Mouse (Mus musculus): ENCODE measurements around the gene Cyp4f18.
"Not testable (repeated sequence)": the region's sequence is repeated elsewhere in the genome, so short reads cannot be mapped to it uniquely, and the experiment has no call there.

The Cyp4f18 gene

GRCm38 (mm10) chr8:72009473-72009872 lies at the start of gene Cyp4f18:
Gene Cyp4f18, minus strand, starts transcription at chr8:72009626.
- no peak for DNase-seq (ENCODE audit: low read depth, low spot score)

- DNase-seq (ENCODE audit: low read depth, low spot score) = not testable (repeated sequence)
These were observed 48.2 kb upstream of the Cyp4f18 start for GRCm38 (mm10) chr8:72057643-72058042.

GRCm38 (mm10) chr8:72054633-72055032 lies 45.2 kb upstream of the Cyp4f18 start:
- DNase-seq (ENCODE audit: low read depth, low spot score) = not testable (repeated sequence)

GRCm38 (mm10) chr8:72042493-72042892 lies 33.1 kb upstream of the Cyp4f18 start:
- no peak for DNase-seq (ENCODE audit: low read depth, low spot score)

GRCm38 (mm10) chr8:72040918-72041317 lies 31.5 kb upstream of the Cyp4f18 start, which contains the start of gene Olfr372:
Gene Olfr372, plus strand, starts transcription at chr8:72041218.
- DNase-seq (ENCODE audit: low read depth, low spot score) = not testable (repeated sequence)

GRCm38 (mm10) chr8:72032926-72033325 lies 23.5 kb upstream of the Cyp4f18 start:
- DNase-seq (ENCODE audit: low read depth, low spot score) = not testable (repeated sequence)

GRCm38 (mm10) chr8:72024886-72025285 lies 15.5 kb upstream of the Cyp4f18 start:
- DNase-seq (ENCODE audit: low read depth, low spot score) = not testable (repeated sequence)

GRCm38 (mm10) chr8:72019816-72020215 lies 10.4 kb upstream of the Cyp4f18 start:
- no peak for DNase-seq (ENCODE audit: low read depth, low spot score)

GRCm38 (mm10) chr8:72019022-72019421 lies 9.6 kb upstream of the Cyp4f18 start:
- DNase-seq (ENCODE audit: low read depth, low spot score) = not testable (repeated sequence)

GRCm38 (mm10) chr8:72018141-72018540 lies 8.7 kb upstream of the Cyp4f18 start:
- DNase-seq (ENCODE audit: low read depth, low spot score) = no peak

GRCm38 (mm10) chr8:72017339-72017738 lies 7.9 kb upstream of the Cyp4f18 start:
- not testable (repeated sequence) for DNase-seq (ENCODE audit: low read depth, low spot score)

- DNase-seq (ENCODE audit: low read depth, low spot score) = not testable (repeated sequence)
These were observed 4.2 kb upstream of the Cyp4f18 start for GRCm38 (mm10) chr8:72013506-72014228.

GRCm38 (mm10) chr8:72008134-72008641 lies 1.2 kb downstream of the Cyp4f18 start:
- DNase-seq (ENCODE audit: low read depth, low spot score) = no peak

- no peak for DNase-seq (ENCODE audit: low read depth, low spot score)
These were observed 2.7 kb downstream of the Cyp4f18 start for GRCm38 (mm10) chr8:72006763-72007162.

GRCm38 (mm10) chr8:72005912-72006311 lies 3.5 kb downstream of the Cyp4f18 start:
- no peak for DNase-seq (ENCODE audit: low read depth, low spot score)

- no peak for DNase-seq (ENCODE audit: low read depth, low spot score)
These were observed 6.5 kb downstream of the Cyp4f18 start for GRCm38 (mm10) chr8:72002942-72003341.

- DNase-seq (ENCODE audit: low read depth, low spot score) = no peak
These were observed 9.2 kb downstream of the Cyp4f18 start for GRCm38 (mm10) chr8:72000223-72000622.

GRCm38 (mm10) chr8:71999434-71999833 lies 10.0 kb downstream of the Cyp4f18 start:
- no peak for DNase-seq (ENCODE audit: low read depth, low spot score)

GRCm38 (mm10) chr8:71988867-71989599 lies 20.4 kb downstream of the Cyp4f18 start:
- no peak for DNase-seq (ENCODE audit: low read depth, low spot score)

GRCm38 (mm10) chr8:71988110-71988866 lies 21.1 kb downstream of the Cyp4f18 start:
- peak; percentile 66 for DNase-seq (ENCODE audit: low read depth, low spot score)

GRCm38 (mm10) chr8:71984601-71985000 lies 24.8 kb downstream of the Cyp4f18 start:
- peak; percentile 46 for DNase-seq (ENCODE audit: low read depth, low spot score)

GRCm38 (mm10) chr8:71981456-71981855 lies 28.0 kb downstream of the Cyp4f18 start:
- DNase-seq (ENCODE audit: low read depth, low spot score) = no peak
